Mouse (Mus musculus) mesoderm, embryonic 11.5 days (tissue): ENCODE results near the gene Camsap3.
A peak's percentile ranks its signal among the peaks of the same experiment; 100 is the strongest.

ENCODE experiments used
- DNase-seq: peaks from one replicate; pipeline ENCODE4 v3.0.0-alpha.2; 2012; ENCODE audit warnings: low read depth, low spot score

Gene Camsap3

GRCm38 (mm10) chr8:3600401-3600800, 13.3 kb downstream of the Camsap3 start:
- no peak for DNase-seq

- no peak for DNase-seq
These were observed 16.3 kb downstream of the Camsap3 start for GRCm38 (mm10) chr8:3603439-3603838.

GRCm38 (mm10) chr8:3606593-3606992, 19.5 kb downstream of the Camsap3 start:
- DNase-seq: no peak

GRCm38 (mm10) chr8:3607822-3608221, 20.7 kb downstream of the Camsap3 start:
- no peak for DNase-seq

GRCm38 (mm10) chr8:3609046-3609815, 22.1 kb downstream of the Camsap3 start:
- DNase-seq: no peak

- DNase-seq: no peak
These were observed 22.7 kb downstream of the Camsap3 start for GRCm38 (mm10) chr8:3609816-3610150.

GRCm38 (mm10) chr8:3621199-3621970, 34.3 kb downstream of the Camsap3 start, which contains the start of the genes Xab2 and Pet100:
Gene Xab2 (minus strand): TSS chr8:3621316.
Gene Pet100 (plus strand): TSS chr8:3621548.
- peak; percentile 100 for DNase-seq

- DNase-seq: no peak
These were observed 35.0 kb downstream of the Camsap3 start for GRCm38 (mm10) chr8:3622119-3622518.

- no peak for DNase-seq
These were observed 38.4 kb downstream of the Camsap3 start, which contains the start of gene Pcp2 for GRCm38 (mm10) chr8:3625445-3625844. Gene Pcp2 (minus strand): TSS chr8:3625545.

- no peak for DNase-seq
These were observed 39.9 kb downstream of the Camsap3 start for GRCm38 (mm10) chr8:3626971-3627370.

GRCm38 (mm10) chr8:3628014-3628413, 40.9 kb downstream of the Camsap3 start:
- peak; percentile 24 for DNase-seq

- peak; percentile 68 for DNase-seq
These were observed 43.8 kb downstream of the Camsap3 start, which contains the start of gene Stxbp2 for GRCm38 (mm10) chr8:3630647-3631477. Gene Stxbp2 (plus strand): TSS chr8:3630955.

GRCm38 (mm10) chr8:3631478-3631875, 44.4 kb downstream of the Camsap3 start:
- DNase-seq: no peak

- DNase-seq: no peak
These were observed 58.7 kb downstream of the Camsap3 start for GRCm38 (mm10) chr8:3645804-3646203.

- no peak for DNase-seq
These were observed 59.9 kb downstream of the Camsap3 start for GRCm38 (mm10) chr8:3646824-3647531.

- DNase-seq: no peak
These were observed 60.5 kb downstream of the Camsap3 start for GRCm38 (mm10) chr8:3647561-3647960.

GRCm38 (mm10) chr8:3648268-3648667, 61.2 kb downstream of the Camsap3 start:
- DNase-seq: no peak

GRCm38 (mm10) chr8:3648990-3649389, 61.9 kb downstream of the Camsap3 start:
- peak; percentile 28 for DNase-seq

- no peak for DNase-seq
These were observed 65.8 kb downstream of the Camsap3 start for GRCm38 (mm10) chr8:3652845-3653244.

GRCm38 (mm10) chr8:3654726-3655508, 67.8 kb downstream of the Camsap3 start:
- no peak for DNase-seq
